Mouse (Mus musculus) neural tube, embryonic 14.5 days (tissue): ENCODE measurements around the gene Sparc. TPM values are rescaled to one million over a fixed set of nuclear protein-coding genes. Genes with fewer than 3 reads are reported as not detected.

Experiments
- ATAC-seq: fragments of 200-750 bp; cut with Nextera tagmentation; 2 replicates; pipeline ENCODE4 v1.8.0; 2017; ENCODE audit warnings: low read depth, mild to moderate bottlenecking, moderate TSS enrichment, moderate library complexity
- H3K27ac ChIP-seq: fragments of 300-500 bp; sonication (generic); 2 replicates; pipeline ENCODE4 v1.5.1; 2014; ENCODE audit warnings: low read depth, mild to moderate bottlenecking, control low read depth, low read length, moderate library complexity, mixed read lengths
- H3K27me3 ChIP-seq: fragments of 300-500 bp; sonication (generic); 2 replicates; pipeline ENCODE4 v1.6.1; 2014; ENCODE audit warnings: low read length; ENCODE audit not compliant: control insufficient read depth, insufficient read depth
- H3K36me3 ChIP-seq: fragments of 300-500 bp; sonication (generic); 2 replicates; pipeline ENCODE4 v1.6.1; 2014; ENCODE audit warnings: low read length, mixed read lengths; ENCODE audit not compliant: control insufficient read depth, insufficient read depth
- H3K4me1 ChIP-seq: fragments of 300-500 bp; sonication (generic); 2 replicates; pipeline ENCODE4 v1.6.1; 2014; ENCODE audit warnings: low read length; ENCODE audit not compliant: control insufficient read depth, insufficient read depth
- H3K4me2 ChIP-seq: fragments of 300-500 bp; sonication (generic); 2 replicates; pipeline ENCODE4 v1.6.1; 2014; ENCODE audit warnings: mild to moderate bottlenecking, low read depth, low read length, control low read depth
- H3K4me3 ChIP-seq: fragments of 300-500 bp; sonication (generic); 2 replicates; pipeline ENCODE4 v1.5.1; 2014; ENCODE audit warnings: low read depth, low read length, control low read depth, mixed read lengths
- H3K9ac ChIP-seq: fragments of 300-500 bp; sonication (generic); replicated peaks from 2 replicates; pipeline ENCODE4 v1.6.1; 2014; ENCODE audit warnings: low read depth, mild to moderate bottlenecking, control low read depth, low read length, mixed read lengths
- H3K9me3 ChIP-seq: fragments of 300-500 bp; sonication (generic); 2 replicates; pipeline ENCODE4 v1.6.1; 2016; ENCODE audit warnings: low read length; ENCODE audit not compliant: control insufficient read depth
- WGBS: fragments of 180-500 bp; shearing (Covaris S2); extraction: QIAGEN DNeasy Blood & Tissue Kit; methylation state at CpG from one replicate; pipeline ENCODE4 v1.1.7; 2014; 5-methylcytosine and 5-hydroxymethylcytosine counted together
- polyA plus RNA-seq: library from polyadenylated mRNA; unstranded; fragments of >200 nt; fragmentation: Nextera tagmentation; extraction: Ambion mirVana; gene quantifications from 2 replicates; pipeline ENCODE4 v1.2.1, GENCODE M21; 2014

The Sparc gene
- polyA plus RNA-seq, 1 experiment from 2014 or later: 312 TPM

DNA sequence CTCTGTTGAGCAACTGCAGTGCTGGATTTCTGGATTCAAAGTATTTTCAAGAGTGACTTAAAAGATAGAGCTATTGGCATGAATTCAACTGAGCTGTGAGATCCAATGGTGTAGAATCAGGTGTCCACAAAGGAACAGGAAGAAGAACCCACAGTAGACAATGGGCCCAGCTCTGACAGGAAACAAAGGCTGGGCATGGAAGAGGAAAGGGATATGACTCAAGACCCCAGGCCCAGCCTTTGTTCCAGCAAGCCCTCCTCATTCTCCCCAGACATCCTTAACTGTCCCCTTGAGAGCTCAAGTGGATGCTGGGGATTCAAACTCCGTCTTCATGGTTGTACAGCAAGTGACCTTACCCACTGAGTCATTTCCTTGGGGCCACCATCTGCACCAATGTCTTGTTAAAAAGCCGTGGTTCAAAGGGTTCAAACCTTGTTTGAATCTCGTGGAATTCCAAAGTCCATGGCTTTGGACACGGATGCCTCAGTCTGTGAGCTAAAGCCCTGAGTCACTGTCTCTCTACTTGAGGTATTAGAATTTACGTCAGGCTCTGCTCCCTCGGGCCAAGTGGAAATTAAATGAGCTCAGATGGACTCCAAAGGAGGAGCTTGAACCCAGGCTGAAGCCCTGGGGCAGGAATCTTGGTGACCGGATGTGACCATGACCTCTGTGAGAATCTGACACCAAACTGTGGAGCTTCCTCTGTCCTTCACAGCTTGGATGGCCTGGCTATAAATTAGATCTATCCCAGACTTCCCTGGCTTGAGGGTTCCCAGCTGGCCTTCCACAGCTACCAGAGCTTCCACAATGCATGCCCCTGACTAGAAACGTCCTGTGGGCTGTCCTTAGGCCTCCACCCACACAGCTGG is 17.1 kb downstream of the Sparc start:
- no peak overlapping the region for H3K4me3 ChIP-seq
- H3K4me2 ChIP-seq: no peak overlapping the region
- H3K9me3 ChIP-seq: no peaks in the 10 kb centered on the region
- WGBS: 72% methylated on average over 8 of the region's 8 CpGs
- H3K4me1 ChIP-seq: no peaks in the 10 kb centered on the region
- no peaks in the 10 kb centered on the region for H3K27me3 ChIP-seq
- no peak for ATAC-seq
- no peak overlapping the region for H3K27ac ChIP-seq
- H3K9ac ChIP-seq: no peak overlapping the region
- H3K36me3 ChIP-seq: peaks cover 3% of the 10 kb centered on the region; the same call in 1 of the 2 replicates

DNA sequence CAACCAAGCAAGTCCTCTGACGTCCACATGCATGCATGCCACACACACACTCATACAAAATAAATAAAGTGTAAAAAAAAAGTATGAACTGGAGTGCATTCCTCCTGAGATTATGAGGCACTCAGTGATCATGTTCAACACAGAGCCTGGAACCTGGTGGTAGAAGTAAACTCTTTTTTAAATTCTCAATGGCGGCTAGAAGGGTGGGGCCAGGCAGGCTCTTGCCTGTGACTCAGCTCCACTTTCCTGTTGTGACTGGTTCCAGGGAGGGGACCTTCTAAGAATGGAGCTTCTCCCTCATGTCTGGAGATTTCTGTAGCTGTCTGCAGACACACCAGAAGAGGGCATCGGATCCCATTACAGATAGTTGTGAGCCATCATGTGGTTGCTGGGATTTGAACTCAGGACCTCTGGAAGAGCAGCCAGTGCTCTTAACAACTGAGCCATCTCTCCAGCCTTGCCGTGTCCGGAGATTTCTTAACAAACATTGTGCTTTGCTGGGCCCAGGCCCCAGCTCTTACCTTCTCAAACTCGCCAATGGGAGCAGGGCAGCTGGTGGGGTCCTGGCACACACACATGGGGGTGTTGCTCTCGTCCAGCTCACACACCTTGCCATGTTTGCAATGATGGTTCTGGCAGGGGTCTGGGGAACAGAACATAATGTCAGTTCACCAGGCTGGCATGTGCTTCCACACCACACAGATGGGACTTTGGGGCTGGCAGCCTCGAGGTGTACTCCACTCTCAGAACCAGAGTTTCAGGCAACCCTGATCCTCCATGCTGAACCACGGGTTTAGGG is 18.1 kb downstream of the Sparc start:
- no peak for ATAC-seq
- Histone ChIP-seq H3K9me3 (no peaks in the 10 kb centered on the region), H3K27ac (no peak overlapping the region), H3K27me3 (no peaks in the 10 kb centered on the region), H3K36me3 (peaks cover 3% of the 10 kb centered on the region; the same call in 1 of the 2 replicates), H3K4me3 (no peak overlapping the region), H3K4me1 (no peaks in the 10 kb centered on the region), H3K4me2 (no peak overlapping the region), H3K9ac (no peak overlapping the region)
- WGBS: 90% methylated on average over 9 of the region's 9 CpGs

DNA sequence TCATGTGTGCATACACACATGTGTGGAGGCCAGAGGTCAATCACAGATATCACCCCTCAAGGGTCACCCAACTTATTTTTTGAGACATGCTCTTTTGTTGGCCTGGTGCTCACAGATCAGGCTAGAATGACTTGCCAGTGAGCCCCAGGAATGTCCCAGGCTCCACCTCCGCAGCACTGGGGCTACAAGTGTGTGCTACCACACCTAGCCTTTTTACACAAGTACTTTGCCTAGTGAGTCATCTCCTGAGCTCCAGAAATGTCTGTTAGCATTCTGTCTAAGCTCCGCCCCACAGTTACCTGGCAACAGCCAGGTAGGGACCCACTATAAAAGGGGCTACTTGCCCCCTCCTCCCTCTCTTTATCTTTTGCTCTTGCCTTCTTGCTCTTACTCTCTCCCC is 22.1 kb downstream of the Sparc start:
- Histone ChIP-seq H3K9me3 (no peaks in the 10 kb centered on the region), H3K4me1 (no peaks in the 10 kb centered on the region), H3K9ac (no peak overlapping the region), H3K27ac (no peak overlapping the region), H3K4me3 (no peak overlapping the region), H3K36me3 (peaks cover 3% of the 10 kb centered on the region), H3K27me3 (no peaks in the 10 kb centered on the region), H3K4me2 (no peak overlapping the region)
- no peak for ATAC-seq
- 98% methylated on average over 2 of the region's 2 CpGs for WGBS

GRCm38 (mm10) chr11:55398371-55398770 is 24.6 kb downstream of the Sparc start:
- H3K27ac ChIP-seq: no peak overlapping the region
- 93% methylated on average over 8 of the region's 8 CpGs for WGBS
- H3K27me3 ChIP-seq: no peaks in the 10 kb centered on the region
- H3K4me2 ChIP-seq: no peak overlapping the region
- H3K4me1 ChIP-seq: no peaks in the 10 kb centered on the region
- ATAC-seq: no peak
- no peak overlapping the region for H3K9ac ChIP-seq
- no peak overlapping the region for H3K4me3 ChIP-seq
- H3K36me3 ChIP-seq: peaks cover 3% of the 10 kb centered on the region
- no peaks in the 10 kb centered on the region for H3K9me3 ChIP-seq

- Histone ChIP-seq H3K9me3 (no peaks in the 10 kb centered on the region), H3K27me3 (no peaks in the 10 kb centered on the region), H3K9ac (no peak overlapping the region), H3K4me3 (no peak overlapping the region), H3K27ac (no peak overlapping the region), H3K4me1 (no peaks in the 10 kb centered on the region), H3K4me2 (no peak overlapping the region), H3K36me3 (no peaks in the 10 kb centered on the region; the same call in 1 of the 2 replicates)
- WGBS: 92% methylated on average over 9 of the region's 9 CpGs
- ATAC-seq: no peak
These were observed 25.5 kb downstream of the Sparc start for GRCm38 (mm10) chr11:55397441-55397840.

GRCm38 (mm10) chr11:55397036-55397435 is 25.9 kb downstream of the Sparc start:
- H3K4me3 ChIP-seq: no peak overlapping the region
- no peaks in the 10 kb centered on the region for H3K4me1 ChIP-seq
- no peaks in the 10 kb centered on the region for H3K27me3 ChIP-seq
- no peak overlapping the region for H3K9ac ChIP-seq
- H3K27ac ChIP-seq: no peak overlapping the region
- WGBS: 86% methylated on average over 2 of the region's 2 CpGs
- no peaks in the 10 kb centered on the region for H3K9me3 ChIP-seq
- ATAC-seq: no peak
- no peak overlapping the region for H3K4me2 ChIP-seq
- H3K36me3 ChIP-seq: no peaks in the 10 kb centered on the region; the same call in 1 of the 2 replicates

GRCm38 (mm10) chr11:55395073-55395642 is 27.8 kb downstream of the Sparc start:
- Histone ChIP-seq H3K9me3 (no peaks in the 10 kb centered on the region), H3K4me2 (no peak overlapping the region), H3K27me3 (no peaks in the 10 kb centered on the region), H3K4me1 (no peaks in the 10 kb centered on the region), H3K9ac (no peak overlapping the region), H3K36me3 (no peaks in the 10 kb centered on the region; the same call in 1 of the 2 replicates), H3K4me3 (no peak overlapping the region), H3K27ac (no peak overlapping the region)
- no peak for ATAC-seq
- WGBS: 79% methylated on average over 7 of the region's 7 CpGs

DNA sequence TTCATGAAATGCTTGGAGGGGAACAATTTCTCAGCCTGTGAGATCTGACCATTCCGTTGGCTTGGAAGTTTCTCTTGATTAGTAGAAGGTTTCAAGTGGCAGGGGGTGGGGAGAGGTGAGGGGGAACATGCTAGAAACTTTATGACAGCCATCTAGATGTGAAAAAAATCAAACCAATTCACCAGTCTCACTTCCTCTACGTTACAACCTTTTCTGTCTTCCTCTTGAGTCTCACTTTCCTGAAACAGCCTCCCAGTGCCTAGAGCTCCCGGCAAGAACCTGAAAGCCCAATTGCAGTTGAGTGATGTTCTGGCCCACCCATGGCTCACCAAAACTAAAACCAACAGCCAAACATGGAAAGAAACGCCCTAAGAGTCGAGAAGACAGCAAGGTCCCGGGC is 28.4 kb downstream of the Sparc start:
- no peaks in the 10 kb centered on the region; the same call in 1 of the 2 replicates for H3K36me3 ChIP-seq
- no peak for ATAC-seq
- no peak overlapping the region for H3K9ac ChIP-seq
- WGBS: 81% methylated on average over 6 of the region's 6 CpGs
- no peaks in the 10 kb centered on the region for H3K9me3 ChIP-seq
- no peaks in the 10 kb centered on the region for H3K27me3 ChIP-seq
- H3K4me2 ChIP-seq: no peak overlapping the region
- no peak overlapping the region for H3K4me3 ChIP-seq
- H3K27ac ChIP-seq: no peak overlapping the region
- H3K4me1 ChIP-seq: no peaks in the 10 kb centered on the region

- Histone ChIP-seq H3K4me3 (no peak overlapping the region), H3K4me2 (no peak overlapping the region), H3K27ac (no peak overlapping the region), H3K4me1 (no peaks in the 10 kb centered on the region), H3K27me3 (no peaks in the 10 kb centered on the region), H3K9me3 (no peaks in the 10 kb centered on the region), H3K9ac (no peak overlapping the region), H3K36me3 (no peaks in the 10 kb centered on the region)
- 26% methylated on average over 10 of the region's 10 CpGs for WGBS
- no peak for ATAC-seq
These were observed 30.5 kb downstream of the Sparc start for GRCm38 (mm10) chr11:55392474-55392873.
